8 mouse cellular contexts compared by ENCODE assay signal in the genomic region with DNA sequence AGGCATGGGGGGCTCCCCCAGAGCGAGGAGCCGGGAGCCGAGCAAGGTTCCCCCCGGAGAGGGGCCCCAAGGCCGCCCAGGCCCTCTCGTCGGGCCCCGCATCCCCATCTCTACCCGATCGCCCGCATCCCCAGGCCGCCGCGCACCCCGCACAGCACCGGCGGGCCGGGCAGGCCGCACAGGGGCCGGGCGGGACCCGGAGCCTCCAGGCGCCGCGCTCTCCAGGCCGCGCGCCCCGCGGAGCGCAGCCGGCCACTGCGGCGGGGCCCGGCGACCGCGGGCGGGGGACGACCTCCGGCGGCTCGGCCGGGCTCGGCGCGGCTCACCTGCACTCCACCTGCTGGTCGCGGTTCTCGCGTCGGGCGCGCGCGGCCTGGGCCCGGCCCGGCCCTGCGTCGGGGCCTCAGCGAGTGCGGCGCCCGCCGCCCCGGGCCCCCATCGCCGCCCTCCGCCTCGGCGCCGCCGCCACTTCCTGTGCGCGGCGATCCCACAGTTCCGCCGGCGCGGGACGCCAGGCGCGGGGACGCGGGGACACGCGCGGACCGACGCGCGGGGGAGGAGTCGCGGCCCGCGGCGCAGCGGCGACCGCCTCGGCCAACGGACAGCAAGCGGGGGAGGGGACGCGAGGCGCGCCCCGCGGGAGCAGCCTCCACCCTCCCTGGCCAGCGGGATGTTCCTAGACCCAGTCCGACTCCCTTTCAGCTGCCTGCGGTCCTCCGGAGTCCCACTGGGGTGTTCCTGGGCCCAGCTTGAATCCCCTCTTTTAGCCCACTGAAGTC. TPM values are rescaled to one million over a fixed set of nuclear protein-coding genes. Genes with fewer than 3 reads are reported as not detected.
DNase-seq lines count a peak whose midpoint lies in the region; ATAC-seq lines count a peak whose summit lies in the region.

A gene (minus strand): TSS at position 603 of the 779 bp plus-strand sequence.

- intact Hi-C loops in left cerebral cortex, postnatal 14 days (cut with DNase I) = loop anchor here (5.0 kb wide), 1 partner anchor 35 kb away; no protein-coding TSS in a partner anchor

- H3K4me1 ChIP-seq in intestine, embryonic 15.5 days (replicated peaks) = peaks cover 17% of the 10 kb centered on the region

- H3K27ac ChIP-seq in intestine, embryonic 15.5 days = peak within 1 kb of the TSS; percentile 72

- under 1% methylated on average over 97 of the region's 113 CpGs for WGBS in intestine, embryonic 15.5 days

- ATAC-seq in intestine, embryonic 15.5 days = peak; percentile 91
- ATAC-seq in megakaryocyte progenitor cell, adult 5-6 weeks (replicated peaks; ENCODE audit: poor library complexity) = peak; percentile 64

- no peaks in the 10 kb centered on the region for H3K9me3 ChIP-seq in intestine, embryonic 15.5 days

- peak within 1 kb of the TSS; percentile 87 for H3K4me2 ChIP-seq in intestine, embryonic 15.5 days (replicated peaks)

- no peaks in the 10 kb centered on the region for H3K36me3 ChIP-seq in intestine, embryonic 15.5 days

- no peaks in the 10 kb centered on the region for H3K27me3 ChIP-seq in intestine, embryonic 15.5 days (replicated peaks)

- peak; percentile 43 for DNase-seq in T-cell, adult 2 months (ENCODE audit: low spot score)
- peak; percentile 63 for DNase-seq in embryo, embryonic 10.5 days (ENCODE audit: low spot score)
- DNase-seq in gastrocnemius, postnatal 4 days (ENCODE audit: low spot score in 2 of 2) = peak; percentile 53 to 72
- DNase-seq in left cerebral cortex, postnatal 14 days (ENCODE audit: low spot score in 2 of 2) = peak; percentile 48 to 65
- DNase-seq in right cerebral cortex, postnatal 14 days = peak; percentile 60
- DNase-seq in urinary bladder, postnatal 25 days (ENCODE audit: low spot score) = peak; percentile 51

- H3K4me3 ChIP-seq in intestine, embryonic 15.5 days (replicated peaks) = peak within 1 kb of the TSS; percentile 97

- H3K9ac ChIP-seq in intestine, embryonic 15.5 days = peak within 1 kb of the TSS; percentile 99

RNA-seq across cellular contexts. Expression of the gene that starts here (rescaled TPM):
- 100 to 1,000 TPM; 231 to 259 TPM for total RNA-seq in gastrocnemius, postnatal 4 days (2021)
- polyA plus RNA-seq in intestine, embryonic 15.5 days (2015; fragmentation: Nextera tagmentation; extraction: Ambion mirVana) = 58.2 and 70.6 TPM in 2 replicates
- total RNA-seq in left cerebral cortex, postnatal 14 days (2021) = 100 to 1,000 TPM; 290 to 296 TPM
- 2.7 and 3.1 TPM in 2 replicates for total RNA-seq in megakaryocyte progenitor cell, adult 5-6 weeks (2015)
- 1.8 and 4.1 TPM in 2 replicates for total RNA-seq in megakaryocyte progenitor cell, adult 5-6 weeks (2017)

Comparison
In these comparisons a context has a peak if more than half of its experiments do, and no peak if none do; other contexts are left out.
1. Peak in every context shown above with its lines: DNase-seq, ATAC-seq, H3K4me3 ChIP-seq and H3K27ac ChIP-seq.
2. RNA of the gene that starts here (total RNA-seq): 290 to 296 TPM in left cerebral cortex, postnatal 14 days and 231 to 259 TPM in gastrocnemius, postnatal 4 days; 1.8 to 4.1 TPM in megakaryocyte progenitor cell, adult 5-6 weeks; every median in the first group is over 10 times any median in the second.